Mouse (Mus musculus): ENCODE results near the gene Zfp384. TPM values are rescaled to one million over a fixed set of nuclear protein-coding genes. Genes with fewer than 3 reads are reported as not detected.

Gene Zfp384
- polyA plus RNA-seq, 1 experiment from 2014 or later: 10.8 TPM

DNA sequence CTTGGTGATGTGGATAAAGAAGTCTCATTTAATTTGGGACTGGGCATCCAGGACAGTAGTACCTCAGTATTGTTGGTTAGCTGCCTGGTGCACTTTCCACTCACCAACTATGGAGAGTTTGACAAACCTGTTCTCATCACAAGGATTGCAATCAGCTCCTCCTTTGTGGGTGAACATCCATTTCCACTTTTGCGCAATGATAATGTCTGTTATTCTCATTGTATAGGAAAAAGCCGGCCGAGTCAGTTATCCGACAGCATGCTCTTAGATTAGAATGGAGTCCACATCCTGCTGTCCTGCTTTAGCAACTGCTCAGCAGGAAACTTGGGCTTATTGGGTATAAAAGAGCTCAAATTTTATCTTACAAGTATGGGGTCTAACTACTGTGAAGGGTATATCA, 29.7 kb downstream of the Zfp384 start:
- Histone ChIP-seq H3K27ac (ENCODE audit: low read depth) (peak overlapping the region; percentile 80), H3K4me1 (replicated peaks; ENCODE audit: control insufficient read depth, insufficient read depth, low read length) (peaks cover 14% of the 10 kb centered on the region; the same call in 1 of the 2 replicates), H3K36me3 (ENCODE audit: control insufficient read depth, insufficient read depth, low read length) (peaks cover 49% of the 10 kb centered on the region), H3K27me3 (replicated peaks; ENCODE audit: control insufficient read depth, insufficient read depth, low read length) (no peaks in the 10 kb centered on the region), H3K9ac (ENCODE audit: low read length) (peak overlapping the region; percentile 31), H3K9me3 (ENCODE audit: control insufficient read depth, low read length) (no peaks in the 10 kb centered on the region), H3K4me2 (ENCODE audit: low read length) (peak overlapping the region; percentile 86), H3K4me3 (ENCODE audit: low read depth, low read length) (0 out of 2 replicates have a peak overlapping the region, but pooled peaks have one; percentile 66)
- no peak for DNase-seq (ENCODE audit: low spot score)
- WGBS: 97% methylated on average over 4 of the region's 4 CpGs
- no peak for ATAC-seq (replicated peaks; ENCODE audit: low FRiP score, low TSS enrichment, low read depth)

DNA sequence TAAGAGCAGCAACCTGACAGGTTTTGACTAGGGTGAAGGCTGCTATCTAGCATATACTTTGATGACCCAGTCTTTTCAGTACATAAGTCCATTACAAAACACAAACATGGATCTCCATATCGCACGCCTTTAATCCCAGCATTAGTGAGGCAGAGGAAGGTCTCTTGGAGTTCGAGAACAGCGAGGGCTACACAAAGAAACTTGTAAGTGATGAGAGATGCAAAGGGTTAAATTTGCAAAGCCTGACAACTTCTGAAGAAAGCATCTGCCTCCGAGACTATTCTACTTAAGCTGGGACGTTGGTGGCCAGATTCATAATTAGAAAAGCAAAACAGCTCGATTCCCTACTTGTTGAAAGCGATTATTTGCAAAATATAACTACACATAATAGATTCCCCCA, 30.2 kb downstream of the Zfp384 start:
- no peaks in the 10 kb centered on the region for H3K27me3 ChIP-seq (replicated peaks; ENCODE audit: control insufficient read depth, insufficient read depth, low read length)
- 5% methylated on average over 8 of the region's 8 CpGs for WGBS
- H3K27ac ChIP-seq (ENCODE audit: low read depth): peak overlapping the region; percentile 80
- DNase-seq (ENCODE audit: low spot score) (no peak), ATAC-seq (replicated peaks; ENCODE audit: low FRiP score, low TSS enrichment, low read depth) (0 out of 2 replicates have a peak, but pooled peaks have one; percentile 6)
- peaks cover 49% of the 10 kb centered on the region for H3K36me3 ChIP-seq (ENCODE audit: control insufficient read depth, insufficient read depth, low read length)
- H3K9ac ChIP-seq (ENCODE audit: low read length): peak overlapping the region; percentile 31
- H3K4me3 ChIP-seq (ENCODE audit: low read depth, low read length): peak overlapping the region; percentile 66
- peak overlapping the region; percentile 86 for H3K4me2 ChIP-seq (ENCODE audit: low read length)
- peaks cover 14% of the 10 kb centered on the region; the same call in 1 of the 2 replicates for H3K4me1 ChIP-seq (replicated peaks; ENCODE audit: control insufficient read depth, insufficient read depth, low read length)
- H3K9me3 ChIP-seq (ENCODE audit: control insufficient read depth, low read length): no peaks in the 10 kb centered on the region

- ATAC-seq (replicated peaks; ENCODE audit: low FRiP score, low TSS enrichment, low read depth) (peak; percentile 97), DNase-seq (ENCODE audit: low spot score) (peak; percentile 89)
- Histone ChIP-seq H3K4me3 (ENCODE audit: low read depth, low read length) (peak within 1 kb of the TSS; percentile 66), H3K36me3 (ENCODE audit: control insufficient read depth, insufficient read depth, low read length) (peaks cover 49% of the 10 kb centered on the region), H3K4me1 (replicated peaks; ENCODE audit: control insufficient read depth, insufficient read depth, low read length) (peaks cover 14% of the 10 kb centered on the region; the same call in 1 of the 2 replicates), H3K9me3 (ENCODE audit: control insufficient read depth, low read length) (no peaks in the 10 kb centered on the region), H3K27me3 (replicated peaks; ENCODE audit: control insufficient read depth, insufficient read depth, low read length) (no peaks in the 10 kb centered on the region), H3K27ac (ENCODE audit: low read depth) (peak within 1 kb of the TSS; percentile 80), H3K4me2 (ENCODE audit: low read length) (peak within 1 kb of the TSS; percentile 86), H3K9ac (ENCODE audit: low read length) (peak within 1 kb of the TSS; percentile 73)
- under 1% methylated on average over 26 of the region's 26 CpGs for WGBS
Measured at GRCm38 (mm10) chr6:125039533-125040153, 30.7 kb downstream of the Zfp384 start, which contains the start of gene Ing4. Gene Ing4 (plus strand): TSS chr6:125039760.

DNA sequence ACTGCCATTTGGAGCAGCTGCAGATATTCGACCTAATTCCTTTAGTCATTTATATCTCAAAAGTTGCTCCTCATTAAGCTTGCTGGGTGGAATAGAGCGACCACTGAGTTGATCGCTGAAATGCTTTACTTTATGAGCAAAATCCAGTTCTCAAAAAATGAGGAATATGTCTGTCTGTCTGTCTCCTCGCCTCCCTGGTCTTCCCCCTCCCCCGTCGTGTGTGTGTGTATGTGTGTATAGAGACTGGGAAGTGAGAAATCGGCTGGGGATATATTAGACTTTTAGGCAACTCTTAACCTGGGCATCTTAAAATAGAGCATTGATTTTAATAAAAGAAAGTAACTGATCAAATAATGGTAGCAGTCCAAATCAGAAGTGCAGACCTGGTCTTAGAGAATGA, 31.3 kb downstream of the Zfp384 start:
- no peak for ATAC-seq (replicated peaks; ENCODE audit: low FRiP score, low TSS enrichment, low read depth)
- WGBS: 15% methylated on average over 7 of the region's 7 CpGs
- H3K27me3 ChIP-seq (replicated peaks; ENCODE audit: control insufficient read depth, insufficient read depth, low read length): no peaks in the 10 kb centered on the region
- peak overlapping the region; percentile 73 for H3K9ac ChIP-seq (ENCODE audit: low read length)
- H3K4me1 ChIP-seq (replicated peaks; ENCODE audit: control insufficient read depth, insufficient read depth, low read length): peaks cover 14% of the 10 kb centered on the region; the same call in 1 of the 2 replicates
- no peak for DNase-seq (ENCODE audit: low spot score)
- H3K4me3 ChIP-seq (ENCODE audit: low read depth, low read length): peak overlapping the region; percentile 66
- H3K9me3 ChIP-seq (ENCODE audit: control insufficient read depth, low read length): no peaks in the 10 kb centered on the region
- peaks cover 48% of the 10 kb centered on the region for H3K36me3 ChIP-seq (ENCODE audit: control insufficient read depth, insufficient read depth, low read length)
- peak overlapping the region; percentile 86 for H3K4me2 ChIP-seq (ENCODE audit: low read length)
- H3K27ac ChIP-seq (ENCODE audit: low read depth): peak overlapping the region; percentile 66

GRCm38 (mm10) chr6:125041047-125041446, 32.1 kb downstream of the Zfp384 start:
- no peak overlapping the region for H3K27ac ChIP-seq (ENCODE audit: low read depth)
- WGBS: 88% methylated on average over 7 of the region's 7 CpGs
- H3K4me3 ChIP-seq (ENCODE audit: low read depth, low read length): no peak overlapping the region
- 0 out of 2 replicates have a peak overlapping the region, but pooled peaks have one; percentile 86 for H3K4me2 ChIP-seq (ENCODE audit: low read length)
- DNase-seq (ENCODE audit: low spot score) (no peak), ATAC-seq (replicated peaks; ENCODE audit: low FRiP score, low TSS enrichment, low read depth) (no peak)
- H3K9me3 ChIP-seq (ENCODE audit: control insufficient read depth, low read length): no peaks in the 10 kb centered on the region
- no peak overlapping the region for H3K9ac ChIP-seq (ENCODE audit: low read length)
- H3K27me3 ChIP-seq (replicated peaks; ENCODE audit: control insufficient read depth, insufficient read depth, low read length): no peaks in the 10 kb centered on the region
- H3K36me3 ChIP-seq (ENCODE audit: control insufficient read depth, insufficient read depth, low read length): peaks cover 47% of the 10 kb centered on the region
- H3K4me1 ChIP-seq (replicated peaks; ENCODE audit: control insufficient read depth, insufficient read depth, low read length): peaks cover 14% of the 10 kb centered on the region; the same call in 1 of the 2 replicates

GRCm38 (mm10) chr6:125042081-125042480, 33.1 kb downstream of the Zfp384 start:
- peaks cover 45% of the 10 kb centered on the region for H3K36me3 ChIP-seq (ENCODE audit: control insufficient read depth, insufficient read depth, low read length)
- no peaks in the 10 kb centered on the region for H3K9me3 ChIP-seq (ENCODE audit: control insufficient read depth, low read length)
- peaks cover 14% of the 10 kb centered on the region; the same call in 1 of the 2 replicates for H3K4me1 ChIP-seq (replicated peaks; ENCODE audit: control insufficient read depth, insufficient read depth, low read length)
- no peak overlapping the region for H3K27ac ChIP-seq (ENCODE audit: low read depth)
- H3K4me3 ChIP-seq (ENCODE audit: low read depth, low read length): no peak overlapping the region
- no peak overlapping the region for H3K4me2 ChIP-seq (ENCODE audit: low read length)
- H3K27me3 ChIP-seq (replicated peaks; ENCODE audit: control insufficient read depth, insufficient read depth, low read length): no peaks in the 10 kb centered on the region
- ATAC-seq (replicated peaks; ENCODE audit: low FRiP score, low TSS enrichment, low read depth) (no peak), DNase-seq (ENCODE audit: low spot score) (no peak)
- H3K9ac ChIP-seq (ENCODE audit: low read length): no peak overlapping the region
- 90% methylated on average over 7 of the region's 7 CpGs for WGBS

- Histone ChIP-seq H3K9ac (ENCODE audit: low read length) (no peak overlapping the region), H3K4me3 (ENCODE audit: low read depth, low read length) (no peak overlapping the region), H3K27ac (ENCODE audit: low read depth) (no peak overlapping the region), H3K4me2 (ENCODE audit: low read length) (no peak overlapping the region), H3K27me3 (replicated peaks; ENCODE audit: control insufficient read depth, insufficient read depth, low read length) (no peaks in the 10 kb centered on the region), H3K9me3 (ENCODE audit: control insufficient read depth, low read length) (no peaks in the 10 kb centered on the region), H3K4me1 (replicated peaks; ENCODE audit: control insufficient read depth, insufficient read depth, low read length) (no peaks in the 10 kb centered on the region), H3K36me3 (ENCODE audit: control insufficient read depth, insufficient read depth, low read length) (peaks cover 71% of the 10 kb centered on the region)
- 32% methylated on average over 5 of the region's 5 CpGs for WGBS
- ATAC-seq (replicated peaks; ENCODE audit: low FRiP score, low TSS enrichment, low read depth): no peak; the same call in 1 of the 2 replicates
- DNase-seq (ENCODE audit: low spot score): peak; percentile 87
Measured at GRCm38 (mm10) chr6:125046691-125047090, 37.7 kb downstream of the Zfp384 start.

- Histone ChIP-seq H3K4me3 (ENCODE audit: low read depth, low read length) (no peak within 1 kb of the TSS), H3K4me2 (ENCODE audit: low read length) (no peak within 1 kb of the TSS), H3K36me3 (ENCODE audit: control insufficient read depth, insufficient read depth, low read length) (peaks cover 81% of the 10 kb centered on the region), H3K27ac (ENCODE audit: low read depth) (no peak within 1 kb of the TSS), H3K27me3 (replicated peaks; ENCODE audit: control insufficient read depth, insufficient read depth, low read length) (no peaks in the 10 kb centered on the region), H3K9me3 (ENCODE audit: control insufficient read depth, low read length) (no peaks in the 10 kb centered on the region), H3K9ac (ENCODE audit: low read length) (no peak within 1 kb of the TSS), H3K4me1 (replicated peaks; ENCODE audit: control insufficient read depth, insufficient read depth, low read length) (no peaks in the 10 kb centered on the region)
- WGBS: 34% methylated on average over 20 of the region's 20 CpGs
- ATAC-seq (replicated peaks; ENCODE audit: low FRiP score, low TSS enrichment, low read depth): no peak
- DNase-seq (ENCODE audit: low spot score): no peak
Measured at GRCm38 (mm10) chr6:125049678-125050077, 40.7 kb downstream of the Zfp384 start, which contains the start of gene Acrbp. Gene Acrbp (plus strand): TSS chr6:125049689.

- Histone ChIP-seq H3K4me1 (replicated peaks; ENCODE audit: control insufficient read depth, insufficient read depth, low read length) (no peaks in the 10 kb centered on the region), H3K27me3 (replicated peaks; ENCODE audit: control insufficient read depth, insufficient read depth, low read length) (no peaks in the 10 kb centered on the region), H3K9ac (ENCODE audit: low read length) (no peak overlapping the region), H3K27ac (ENCODE audit: low read depth) (no peak overlapping the region), H3K36me3 (ENCODE audit: control insufficient read depth, insufficient read depth, low read length) (peaks cover 70% of the 10 kb centered on the region), H3K4me2 (ENCODE audit: low read length) (no peak overlapping the region), H3K9me3 (ENCODE audit: control insufficient read depth, low read length) (no peaks in the 10 kb centered on the region), H3K4me3 (ENCODE audit: low read depth, low read length) (no peak overlapping the region)
- no peak for ATAC-seq (replicated peaks; ENCODE audit: low FRiP score, low TSS enrichment, low read depth)
- no peak for DNase-seq (ENCODE audit: low spot score)
- 61% methylated on average over 5 of the region's 5 CpGs for WGBS
Measured at GRCm38 (mm10) chr6:125051237-125051636, 42.3 kb downstream of the Zfp384 start.

Measured in intestine, embryonic 14.5 days (tissue).